8 mouse cellular contexts compared by ENCODE assay signal in genomic region chr9:63927340-63928049, GRCm38 (mm10).
DNase-seq lines count a peak whose midpoint lies in the region; ATAC-seq lines count a peak whose summit lies in the region.

No protein-coding gene starts in this region.

- H3K27me3 ChIP-seq in liver, embryonic 11.5 days (replicated peaks; ENCODE audit: control insufficient read depth, insufficient read depth, low read length) = peaks cover 23% of the 10 kb centered on the region
- H3K27me3 ChIP-seq in forebrain, embryonic 12.5 days = peaks cover 37% of the 10 kb centered on the region
- peaks cover 29% of the 10 kb centered on the region for H3K27me3 ChIP-seq in limb, embryonic 10.5 days (ENCODE audit: low read depth, poor library complexity, severe bottlenecking)
- H3K27me3 ChIP-seq in midbrain, embryonic 15.5 days (replicated peaks) = peaks cover 18% of the 10 kb centered on the region

- H3K4me3 ChIP-seq in liver, embryonic 11.5 days (ENCODE audit: low read depth, low read length) = peak overlapping the region; percentile 20
- peak overlapping the region; percentile 24 for H3K4me3 ChIP-seq in forebrain, embryonic 12.5 days (replicated peaks)
- H3K4me3 ChIP-seq in limb, embryonic 10.5 days = peak overlapping the region; percentile 53
- H3K4me3 ChIP-seq in midbrain, embryonic 15.5 days = peak overlapping the region; percentile 19

- H3K4me2 ChIP-seq in liver, embryonic 11.5 days = peak overlapping the region; percentile 57
- H3K4me2 ChIP-seq in forebrain, embryonic 12.5 days = peak overlapping the region; percentile 53
- peak overlapping the region; percentile 50 for H3K4me2 ChIP-seq in midbrain, embryonic 15.5 days

- WGBS in liver, embryonic 11.5 days = 11% methylated on average over 34 of the region's 34 CpGs
- WGBS in forebrain, embryonic 12.5 days = 5% methylated on average over 32 of the region's 34 CpGs
- WGBS in limb, embryonic 10.5 days = 3% methylated on average over 34 of the region's 34 CpGs
- WGBS in midbrain, embryonic 15.5 days = 3% methylated on average over 32 of the region's 34 CpGs

- intact Hi-C loops in heart, postnatal 25 days (cut with DNase I) = no loop called here

- no peak overlapping the region for H3K27ac ChIP-seq in liver, embryonic 11.5 days (ENCODE audit: low read depth, low read length)
- H3K27ac ChIP-seq in forebrain, embryonic 12.5 days = no peak overlapping the region
- peak overlapping the region; percentile 87 for H3K27ac ChIP-seq in limb, embryonic 10.5 days
- H3K27ac ChIP-seq in midbrain, embryonic 15.5 days = no peak overlapping the region

- H3K9ac ChIP-seq in liver, embryonic 11.5 days (ENCODE audit: low read depth, low read length) = 0 out of 2 replicates have a peak overlapping the region, but pooled peaks have one; percentile 34
- peak overlapping the region; percentile 47; the same call in 1 of the 2 replicates for H3K9ac ChIP-seq in forebrain, embryonic 12.5 days
- peak overlapping the region; percentile 16; the same call in 1 of the 2 replicates for H3K9ac ChIP-seq in midbrain, embryonic 15.5 days

- no peaks in the 10 kb centered on the region for H3K9me3 ChIP-seq in liver, embryonic 11.5 days (ENCODE audit: control insufficient read depth, low read length)
- no peaks in the 10 kb centered on the region for H3K9me3 ChIP-seq in forebrain, embryonic 12.5 days
- H3K9me3 ChIP-seq in limb, embryonic 10.5 days (replicated peaks) = no peaks in the 10 kb centered on the region
- no peaks in the 10 kb centered on the region for H3K9me3 ChIP-seq in midbrain, embryonic 15.5 days

- DNase-seq in liver, embryonic 11.5 days (ENCODE audit: low spot score) = no peak
- no peak for DNase-seq in liver
- peak; percentile 47 for DNase-seq in heart, postnatal 25 days (ENCODE audit: low spot score)
- peak; percentile 63 for DNase-seq in limb, embryonic 10.5 days (ENCODE audit: low spot score)
- DNase-seq in spleen, postnatal 14 days (ENCODE audit: low spot score in 2 of 2) = no peak
- no peak for DNase-seq in spleen, adult 12 weeks (ENCODE audit: low spot score)

- no peaks in the 10 kb centered on the region for H3K36me3 ChIP-seq in liver, embryonic 11.5 days (ENCODE audit: control insufficient read depth, insufficient read depth, low read length)
- no peaks in the 10 kb centered on the region for H3K36me3 ChIP-seq in forebrain, embryonic 12.5 days (replicated peaks)
- no peaks in the 10 kb centered on the region for H3K36me3 ChIP-seq in limb, embryonic 10.5 days
- no peaks in the 10 kb centered on the region for H3K36me3 ChIP-seq in midbrain, embryonic 15.5 days (replicated peaks)

- peaks cover 10% of the 10 kb centered on the region; the same call in 1 of the 2 replicates for H3K4me1 ChIP-seq in liver, embryonic 11.5 days (replicated peaks; ENCODE audit: control insufficient read depth, insufficient read depth, low read length)
- H3K4me1 ChIP-seq in forebrain, embryonic 12.5 days = peaks cover 19% of the 10 kb centered on the region
- peaks cover 39% of the 10 kb centered on the region for H3K4me1 ChIP-seq in limb, embryonic 10.5 days
- H3K4me1 ChIP-seq in midbrain, embryonic 15.5 days = peaks cover 14% of the 10 kb centered on the region

- ATAC-seq in liver, embryonic 11.5 days (replicated peaks; ENCODE audit: low FRiP score) = no peak
- ATAC-seq in forebrain, embryonic 12.5 days (ENCODE audit: low FRiP score) = no peak
- no peak for ATAC-seq in midbrain, embryonic 15.5 days (replicated peaks)

Comparison
In these comparisons a context has a peak if more than half of its experiments do, and no peak if none do; other contexts are left out.
1. DNase-seq: peak in heart, postnatal 25 days (single experiment) and limb, embryonic 10.5 days (single experiment); none in liver, embryonic 11.5 days (single experiment), liver (single experiment), spleen, postnatal 14 days (0 of 2) and spleen, adult 12 weeks (single experiment).
2. Peak in every context shown above with its lines, with median percentiles within 50 percentile points of each other: H3K4me2 ChIP-seq, H3K4me3 ChIP-seq and H3K9ac ChIP-seq.